8 mouse cellular contexts compared by ENCODE assay signal in the genomic region with DNA sequence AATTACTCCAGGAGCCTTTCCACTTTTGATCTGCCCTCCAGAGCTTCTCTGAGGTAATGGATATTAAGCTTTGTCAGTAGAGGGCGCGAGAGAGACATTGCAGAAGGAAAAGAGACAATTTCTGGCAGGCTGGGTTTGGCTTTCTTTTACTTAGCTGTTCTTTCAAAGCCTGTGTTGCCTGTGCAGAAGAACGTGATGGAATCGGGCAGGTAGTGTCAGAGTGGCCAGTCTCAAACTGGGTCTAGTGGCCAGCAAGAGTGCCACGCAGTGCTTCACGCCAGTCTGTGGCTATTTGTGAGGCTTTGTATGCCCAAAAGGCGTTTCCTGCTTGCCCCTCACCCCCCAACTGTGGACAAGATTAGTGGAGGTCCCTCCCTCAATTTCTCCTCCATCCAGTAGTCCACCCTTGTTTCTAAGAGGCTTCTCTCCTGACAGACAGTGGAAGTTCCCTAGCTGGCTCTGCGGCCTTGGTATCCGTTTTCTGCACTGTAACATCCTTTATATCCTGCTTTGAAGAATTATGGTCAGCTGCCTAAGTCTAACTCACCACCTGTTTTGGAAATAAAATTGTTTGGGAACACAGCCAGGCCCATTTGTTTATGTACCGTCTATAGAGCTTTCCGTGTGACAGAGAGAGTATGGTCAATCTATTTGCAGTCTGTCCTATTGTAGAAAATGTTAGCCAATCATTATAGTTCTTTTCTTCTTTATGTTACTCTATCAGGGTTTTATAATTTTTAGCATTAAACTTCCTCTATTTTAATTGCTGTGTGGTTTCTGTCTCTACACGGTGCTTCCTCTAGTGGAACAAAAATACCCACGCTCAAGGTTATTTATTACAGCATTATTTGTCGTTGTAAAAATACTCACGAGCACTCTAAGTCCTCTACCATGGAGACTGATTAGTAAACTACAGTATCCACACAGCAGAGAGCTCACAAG. TPM values are rescaled to one million over a fixed set of nuclear protein-coding genes. Genes with fewer than 3 reads are reported as not detected.
DNase-seq lines count a peak whose midpoint lies in the region; ATAC-seq lines count a peak whose summit lies in the region.

No protein-coding gene starts in this region.

- H3K4me2 ChIP-seq in forebrain, embryonic 16.5 days (ENCODE audit: low read length): peak overlapping the region; percentile 48
- 0 out of 2 replicates have a peak overlapping the region, but pooled peaks have one; percentile 2 for H3K4me2 ChIP-seq in hindbrain, embryonic 14.5 days (replicated peaks)

- no peaks in the 10 kb centered on the region for H3K36me3 ChIP-seq in forebrain, embryonic 16.5 days (ENCODE audit: control insufficient read depth, insufficient read depth)
- no peaks in the 10 kb centered on the region for H3K36me3 ChIP-seq in hindbrain, embryonic 14.5 days (replicated peaks; ENCODE audit: control insufficient read depth, insufficient read depth)

- no peaks in the 10 kb centered on the region for H3K27me3 ChIP-seq in forebrain, embryonic 16.5 days (replicated peaks; ENCODE audit: control insufficient read depth, insufficient read depth, low read length)
- H3K27me3 ChIP-seq in hindbrain, embryonic 14.5 days (ENCODE audit: control insufficient read depth, insufficient read depth, low read length): no peaks in the 10 kb centered on the region

- no peak overlapping the region for H3K4me3 ChIP-seq in forebrain, embryonic 16.5 days (replicated peaks; ENCODE audit: low read length)
- H3K4me3 ChIP-seq in hindbrain, embryonic 14.5 days (replicated peaks; ENCODE audit: low read length): no peak overlapping the region

- 0 out of 2 replicates have a peak overlapping the region, but pooled peaks have one; percentile 24 for H3K9ac ChIP-seq in forebrain, embryonic 16.5 days (replicated peaks; ENCODE audit: low read depth, low read length)
- no peak overlapping the region for H3K9ac ChIP-seq in hindbrain, embryonic 14.5 days

- H3K4me1 ChIP-seq in forebrain, embryonic 16.5 days (replicated peaks; ENCODE audit: control insufficient read depth, insufficient read depth, low read length): peaks cover 4% of the 10 kb centered on the region; the same call in 1 of the 2 replicates
- H3K4me1 ChIP-seq in hindbrain, embryonic 14.5 days (replicated peaks; ENCODE audit: control insufficient read depth, insufficient read depth, low read length): no peaks in the 10 kb centered on the region

- peak; percentile 81 for ATAC-seq in forebrain, embryonic 16.5 days
- peak; percentile 34; the same call in 1 of the 2 replicates for ATAC-seq in hindbrain, embryonic 14.5 days (ENCODE audit: low FRiP score)

- whole genome bisulfite sequencing in forebrain, embryonic 16.5 days: 47% methylated on average over 15 of the region's 15 CpGs
- 46% methylated on average over 15 of the region's 15 CpGs for WGBS in hindbrain, embryonic 14.5 days

- no peaks in the 10 kb centered on the region for H3K9me3 ChIP-seq in forebrain, embryonic 16.5 days (ENCODE audit: control insufficient read depth, low read length)
- no peaks in the 10 kb centered on the region for H3K9me3 ChIP-seq in hindbrain, embryonic 14.5 days (ENCODE audit: control insufficient read depth, low read length)

- H3K27ac ChIP-seq in forebrain, embryonic 16.5 days (ENCODE audit: low read length): no peak overlapping the region
- no peak overlapping the region for H3K27ac ChIP-seq in hindbrain, embryonic 14.5 days

- peak; percentile 83 for DNase-seq in NIH3T3 (ENCODE audit: low read depth)
- DNase-seq in cerebellum, adult 11 months: peak; percentile 66
- DNase-seq in hindbrain, embryonic 14.5 days (ENCODE audit: low spot score): peak; percentile 86
- peak; percentile 29 to 64 for DNase-seq in layer of hippocampus, postnatal 36 days
- DNase-seq in lung, postnatal 36 days: peak; percentile 85
- DNase-seq in right cerebral cortex, adult 18-20 months: peak; percentile 81
- DNase-seq in yolk sac, embryonic 10.5 days (ENCODE audit: low spot score): peak; percentile 47

RNA-seq across cellular contexts. Expression of a gene that starts 22.5 kb away (rescaled TPM):
- polyA plus RNA-seq in forebrain, embryonic 16.5 days (2015; fragmentation: Nextera tagmentation; extraction: Ambion mirVana): 3.3 and 4.3 TPM in 2 replicates
- polyA plus RNA-seq in hindbrain, embryonic 14.5 days (2014; fragmentation: Nextera tagmentation; extraction: Ambion mirVana): 7.4 and 8.7 TPM in 2 replicates
- 10 to 100 TPM; 50.1 to 56.6 TPM for total RNA-seq in layer of hippocampus, postnatal 36 days (2021)
